Mouse (Mus musculus) MEL (cell line): ENCODE measurements around the gene Tln2. TPM values are rescaled to one million over a fixed set of nuclear protein-coding genes. Genes with fewer than 3 reads are reported as not detected.

Experiments
- DNase-seq: peaks from one replicate; pipeline ENCODE4 v3.0.0; 2011; ENCODE audit warnings: low read depth, low spot score
- H3K27ac ChIP-seq: 2 replicates; pipeline ENCODE4 v1.5.1; 2012; ENCODE audit warnings: low read depth, mild to moderate bottlenecking, control low read depth, low read length, moderate library complexity; ENCODE audit not compliant: control insufficient read depth
- H3K27me3 ChIP-seq, 2 experiments: fragments of 150-350 bp in 1 of 2; sonication (generic) in 1 of 2; 2 replicates each; pipeline ENCODE4 v1.6.1; 2012; ENCODE audit warnings: low read length in 2 of 2, mild to moderate bottlenecking in 2 of 2, improper control_type of control experiment in 1 of 2, moderate library complexity in 1 of 2; ENCODE audit not compliant: insufficient read depth in 2 of 2, control insufficient read depth in 1 of 2
- H3K36me3 ChIP-seq, 2 experiments: 2 replicates each; pipeline ENCODE4 v1.6.1; 2012 to 2014; ENCODE audit warnings: low read length in 2 of 2, improper control_type of control experiment in 1 of 2, inconsistent platforms in 1 of 2, mild to moderate bottlenecking in 1 of 2; ENCODE audit not compliant: insufficient read depth in 2 of 2, control insufficient read depth in 1 of 2
- H3K4me1 ChIP-seq, 2 experiments: fragments of 150-350 bp in 1 of 2; sonication (generic) in 1 of 2; 2 replicates each; pipeline ENCODE4 v1.6.1; 2012; ENCODE audit warnings: low read length in 2 of 2, improper control_type of control experiment in 1 of 2, mild to moderate bottlenecking in 1 of 2; ENCODE audit not compliant: insufficient read depth in 2 of 2, control insufficient read depth in 1 of 2
- H3K4me3 ChIP-seq, 2 experiments: fragments of 150-350 bp in 1 of 2; sonication (generic) in 1 of 2; 2 replicates each; pipeline ENCODE4 v1.5.1; 2012; ENCODE audit warnings: low read depth in 2 of 2, low read length in 2 of 2, mild to moderate bottlenecking in 2 of 2, moderate library complexity in 2 of 2, control low read depth in 1 of 2, improper control_type of control experiment in 1 of 2; ENCODE audit not compliant: control insufficient read depth in 1 of 2, insufficient read depth in 1 of 2
- H3K79me2 ChIP-seq: 2 replicates; pipeline ENCODE4 v1.6.1; 2012; ENCODE audit warnings: mild to moderate bottlenecking, low read length, moderate library complexity; ENCODE audit not compliant: control insufficient read depth, poor library complexity, insufficient read depth
- H3K9ac ChIP-seq: 2 replicates; pipeline ENCODE4 v1.6.1; 2012; ENCODE audit warnings: low read depth, mild to moderate bottlenecking, control low read depth, low read length, moderate library complexity; ENCODE audit not compliant: control insufficient read depth, poor library complexity, severe bottlenecking
- H3K9me3 ChIP-seq: fragments of 150-350 bp; sonication (generic); replicated peaks from 2 replicates; pipeline ENCODE4 v1.6.1; 2012; ENCODE audit warnings: mild to moderate bottlenecking, low read length, improper control_type of control experiment, moderate library complexity; ENCODE audit not compliant: insufficient read depth
- BHLHE40 ChIP-seq: IDR thresholded peaks from 2 replicates; pipeline ENCODE4 v1.6.1; 2012; ENCODE audit warnings: low read depth, mild to moderate bottlenecking, inconsistent platforms, low read length, improper control_type of control experiment, borderline replicate concordance
- CHD1 ChIP-seq: IDR thresholded peaks from 2 replicates; pipeline ENCODE4 v1.6.1; 2012; ENCODE audit warnings: low read depth, mild to moderate bottlenecking, inconsistent platforms, low read length, improper control_type of control experiment
- CTCF ChIP-seq, 3 experiments: IDR thresholded peaks in 2 of 3; conservative IDR thresholded peaks in 1 of 3; 2 replicates each; pipeline ENCODE4 v1.5.1; 2011 to 2012; ENCODE audit warnings: low read length in 3 of 3, low read depth in 2 of 3, mild to moderate bottlenecking in 2 of 3, improper control_type of control experiment in 1 of 3, inconsistent platforms in 1 of 3, mixed read lengths in 1 of 3, moderate library complexity in 1 of 3; ENCODE audit not compliant: control insufficient read depth in 1 of 3, insufficient read depth in 1 of 3, poor library complexity in 1 of 3, severe bottlenecking in 1 of 3
- ELF1 ChIP-seq: IDR thresholded peaks from 2 replicates; pipeline ENCODE4 v1.6.1; 2014; ENCODE audit warnings: low read depth, mild to moderate bottlenecking, inconsistent platforms, low read length, improper control_type of control experiment, moderate library complexity
- EP300 ChIP-seq, 2 experiments: IDR thresholded peaks; 2 replicates each; pipeline ENCODE4 v1.6.1; 2011; ENCODE audit warnings: improper control_type of control experiment in 2 of 2, low read length in 2 of 2, low read depth in 1 of 2, mild to moderate bottlenecking in 1 of 2
- ETS1 ChIP-seq: IDR thresholded peaks from 2 replicates; pipeline ENCODE4 v1.6.1; 2012; ENCODE audit warnings: low read depth, mild to moderate bottlenecking, inconsistent platforms, low read length, improper control_type of control experiment, moderate library complexity
- GABPA ChIP-seq: IDR thresholded peaks from 2 replicates; pipeline ENCODE4 v1.6.1; 2012; ENCODE audit warnings: low read depth, mild to moderate bottlenecking, inconsistent platforms, low read length, improper control_type of control experiment, moderate library complexity
- GATA1 ChIP-seq: IDR thresholded peaks from 2 replicates; pipeline ENCODE4 v1.6.1; 2011; ENCODE audit warnings: low read depth, low read length, improper control_type of control experiment
- HCFC1 ChIP-seq: IDR thresholded peaks from 2 replicates; pipeline ENCODE4 v1.6.1; 2012; ENCODE audit warnings: low read depth, mild to moderate bottlenecking, inconsistent platforms, low read length, improper control_type of control experiment, moderate library complexity
- JUND ChIP-seq: IDR thresholded peaks from 2 replicates; pipeline ENCODE4 v1.6.1; 2011; ENCODE audit warnings: low read depth, mild to moderate bottlenecking, improper control_type of control experiment, low read length
- KAT2A ChIP-seq: conservative IDR thresholded peaks from 2 replicates; pipeline ENCODE4 v1.6.1; 2012; ENCODE audit warnings: low read depth, low read length, improper control_type of control experiment, inconsistent platforms
- MAFK ChIP-seq: IDR thresholded peaks from 2 replicates; pipeline ENCODE4 v1.6.1; 2011; ENCODE audit warnings: low read depth, mild to moderate bottlenecking, low read length, improper control_type of control experiment, borderline replicate concordance
- MAX ChIP-seq: IDR thresholded peaks from 2 replicates; pipeline ENCODE4 v1.6.1; 2011; ENCODE audit warnings: low read length, improper control_type of control experiment
- MEF2A ChIP-seq: IDR thresholded peaks from 2 replicates; pipeline ENCODE4 v1.6.1; 2014; ENCODE audit warnings: low read depth, mild to moderate bottlenecking, inconsistent platforms, low read length, improper control_type of control experiment; ENCODE audit not compliant: poor library complexity, insufficient replicate concordance, severe bottlenecking; ENCODE audit errors: extremely low read depth
- MXI1 ChIP-seq: IDR thresholded peaks from 2 replicates; pipeline ENCODE4 v1.6.1; 2011; ENCODE audit warnings: mild to moderate bottlenecking, low read depth, low read length, improper control_type of control experiment
- MYB ChIP-seq: IDR thresholded peaks from 2 replicates; pipeline ENCODE4 v1.6.1; 2011; ENCODE audit warnings: mild to moderate bottlenecking, low read depth, low read length, improper control_type of control experiment
- POLR2A ChIP-seq, 2 experiments: IDR thresholded peaks; 2 replicates each; pipeline ENCODE4 v1.6.1; 2011 to 2012; ENCODE audit warnings: low read length in 2 of 2, mild to moderate bottlenecking in 2 of 2, control low read depth in 1 of 2, improper control_type of control experiment in 1 of 2, low read depth in 1 of 2, moderate library complexity in 1 of 2; ENCODE audit not compliant: control insufficient read depth in 1 of 2, insufficient read depth in 1 of 2, poor library complexity in 1 of 2
- POLR2AphosphoS2 ChIP-seq: IDR thresholded peaks from 2 replicates; pipeline ENCODE4 v1.6.1; 2011; ENCODE audit warnings: low read length, improper control_type of control experiment
- POLR2AphosphoS5 ChIP-seq: IDR thresholded peaks from 2 replicates; pipeline ENCODE4 v1.6.1; 2012; ENCODE audit warnings: low read depth, borderline replicate concordance, mild to moderate bottlenecking, inconsistent platforms, low read length, moderate library complexity, mixed read lengths
- RCOR1 ChIP-seq: IDR thresholded peaks from 2 replicates; pipeline ENCODE4 v1.6.1; 2012; ENCODE audit warnings: low read depth, mild to moderate bottlenecking, inconsistent platforms, low read length, improper control_type of control experiment
- TCF12 ChIP-seq: IDR thresholded peaks from 2 replicates; pipeline ENCODE4 v1.6.1; 2014; ENCODE audit warnings: low read depth, mild to moderate bottlenecking, inconsistent platforms, low read length, improper control_type of control experiment, moderate library complexity
- UBTF ChIP-seq: IDR thresholded peaks from 2 replicates; pipeline ENCODE4 v1.6.1; 2012; ENCODE audit warnings: low read depth, mild to moderate bottlenecking, inconsistent platforms, low read length, improper control_type of control experiment, moderate library complexity, borderline replicate concordance; ENCODE audit not compliant: insufficient read depth
- USF1 ChIP-seq: IDR thresholded peaks from 2 replicates; pipeline ENCODE4 v1.6.1; 2014; ENCODE audit warnings: low read depth, mild to moderate bottlenecking, inconsistent platforms, low read length, improper control_type of control experiment, moderate library complexity
- ZC3H11A ChIP-seq: IDR thresholded peaks from 2 replicates; pipeline ENCODE4 v1.6.1; 2012; ENCODE audit warnings: low read depth, mild to moderate bottlenecking, inconsistent platforms, low read length, improper control_type of control experiment
- ZMIZ1 ChIP-seq: IDR thresholded peaks from 2 replicates; pipeline ENCODE4 v1.6.1; 2012; ENCODE audit warnings: low read depth, mild to moderate bottlenecking, inconsistent platforms, low read length, improper control_type of control experiment, moderate library complexity
- polyA plus RNA-seq, 2 experiments: library from polyadenylated mRNA; stranded (reverse) in 1 of 2; unstranded in 1 of 2; fragments of >175 nt in 1 of 2; fragments of >200 nt in 1 of 2; gene quantifications; 2 replicates each; pipeline versions ENCODE4 v1.2.1 to v1.2.4; 2012; ENCODE audit warnings: low replicate concordance in 2 of 2, low read depth in 1 of 2; ENCODE audit not compliant: insufficient read length in 2 of 2, insufficient read depth in 1 of 2, missing spikeins in 1 of 2
- total RNA-seq: library from RNA; depleted of rRNA; stranded (reverse); fragments of 300-350 nt; gene quantifications from 2 replicates; pipeline ENCODE4 v1.2.3, GENCODE M21; 2012

The Tln2 gene
- total and polyA plus RNA-seq, 3 experiments: not detected

DNA sequence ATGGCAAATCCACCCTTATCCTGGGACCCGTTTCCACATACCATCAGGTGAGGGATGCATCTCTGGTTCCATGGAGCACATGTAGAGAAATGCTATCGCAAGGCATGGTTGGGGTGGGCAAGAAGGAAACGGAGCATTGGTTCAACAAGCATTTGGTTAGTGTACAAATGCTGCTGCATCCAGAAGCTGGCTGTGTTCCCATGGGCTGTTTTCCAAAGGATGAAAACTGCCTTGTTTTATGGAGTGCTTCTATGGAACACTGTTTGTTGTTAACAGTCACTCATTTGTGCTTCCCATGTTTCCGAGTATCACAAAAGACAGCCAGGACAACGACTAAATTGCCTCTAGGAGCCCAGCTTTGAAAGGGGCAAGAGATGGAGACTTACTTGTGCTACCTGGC, 35.7 kb upstream of the Tln2 start:
- Histone ChIP-seq H3K9ac (no peak overlapping the region), H3K9me3 (no peaks in the 10 kb centered on the region), H3K27ac (no peak overlapping the region), H3K4me3 (no peak overlapping the region), H3K36me3 (no peaks in the 10 kb centered on the region), H3K79me2 (no peaks in the 10 kb centered on the region), H3K27me3 (no peaks in the 10 kb centered on the region), H3K4me1 (no peaks in the 10 kb centered on the region)
- TF ChIP-seq KAT2A (no peak), POLR2A (IDR thresholded peaks at IDR 0.05; ENCODE audit: control insufficient read depth in 1 of 2, insufficient read depth in 1 of 2, low read depth in 1 of 2, low read length in 2 of 2, poor library complexity in 1 of 2) (no peak), TCF12 (no peak), USF1 (no peak), JUND (no peak), EP300 (IDR thresholded peaks at IDR 0.05; ENCODE audit: low read depth in 1 of 2, low read length in 2 of 2) (no peak), CTCF (IDR thresholded peaks at IDR 0.05 in 2 of 3, conservative IDR thresholded peaks at IDR 0.05 in 1 of 3; ENCODE audit: control insufficient read depth in 1 of 3, insufficient read depth in 1 of 3, low read depth in 2 of 3, low read length in 3 of 3, poor library complexity in 1 of 3, severe bottlenecking in 1 of 3) (no peak), ETS1 (no peak), POLR2AphosphoS5 (no peak), UBTF (no peak), POLR2AphosphoS2 (no peak)
- DNase-seq: no peak

DNA sequence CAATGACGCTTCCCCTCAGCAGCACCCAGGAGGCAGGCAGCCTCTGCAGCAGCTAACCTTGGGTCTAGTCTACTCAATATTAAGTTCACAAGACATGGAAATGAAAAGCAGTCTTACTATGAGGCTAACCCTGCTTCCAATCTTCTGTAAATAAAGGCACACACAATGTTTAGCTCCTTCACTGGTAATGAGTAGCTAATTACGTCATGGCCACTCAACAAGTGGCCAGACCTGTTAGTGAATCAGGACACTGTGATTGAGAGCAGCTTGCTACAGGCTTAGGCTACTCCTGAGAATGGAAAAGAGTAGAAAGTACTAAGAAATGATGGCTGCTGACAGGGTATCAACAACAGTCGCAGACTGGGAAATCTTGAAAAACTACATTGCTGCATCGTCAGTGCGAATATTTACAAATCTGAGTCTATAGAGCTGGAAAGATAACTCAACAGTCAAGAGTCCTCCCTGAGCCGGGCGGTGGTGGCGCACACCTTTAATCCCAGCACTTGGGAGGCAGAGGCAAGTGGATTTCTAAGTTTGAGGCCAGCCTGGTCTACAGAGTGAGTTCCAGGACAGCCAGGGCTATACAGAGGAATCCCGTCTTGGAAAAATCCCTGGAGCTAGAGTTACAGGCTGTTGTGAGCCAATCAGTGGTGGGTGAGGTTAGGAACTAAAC, 34.1 kb upstream of the Tln2 start:
- DNase-seq: no peak
- H3K36me3 ChIP-seq: no peaks in the 10 kb centered on the region
- no peaks in the 10 kb centered on the region for H3K4me1 ChIP-seq
- H3K27me3 ChIP-seq: no peaks in the 10 kb centered on the region
- no peak for TF ChIP-seq ZMIZ1
- no peak for TF ChIP-seq CHD1
- TF ChIP-seq ZC3H11A: no peak
- no peak for TF ChIP-seq CTCF (IDR thresholded peaks at IDR 0.05 in 2 of 3, conservative IDR thresholded peaks at IDR 0.05 in 1 of 3; ENCODE audit: control insufficient read depth in 1 of 3, insufficient read depth in 1 of 3, low read depth in 2 of 3, low read length in 3 of 3, poor library complexity in 1 of 3, severe bottlenecking in 1 of 3)
- TF ChIP-seq MEF2A: no peak
- TF ChIP-seq RCOR1: no peak
- TF ChIP-seq BHLHE40: no peak
- TF ChIP-seq MAFK: no peak
- TF ChIP-seq MXI1: no peak
- TF ChIP-seq HCFC1: no peak
- TF ChIP-seq MYB: no peak
- TF ChIP-seq GATA1: no peak
- TF ChIP-seq USF1: no peak
- no peak for TF ChIP-seq ETS1
- no peak for TF ChIP-seq GABPA
- TF ChIP-seq UBTF: no peak
- no peak for TF ChIP-seq MAX
- no peak for TF ChIP-seq TCF12
- no peak for TF ChIP-seq EP300 (IDR thresholded peaks at IDR 0.05; ENCODE audit: low read depth in 1 of 2, low read length in 2 of 2)
- TF ChIP-seq ELF1: no peak
- TF ChIP-seq, all 39 proteins: peak for 0
- no peaks in the 10 kb centered on the region for H3K9me3 ChIP-seq
- H3K9ac ChIP-seq: no peak overlapping the region
- no peaks in the 10 kb centered on the region for H3K79me2 ChIP-seq
- H3K4me3 ChIP-seq: no peak overlapping the region
- H3K27ac ChIP-seq: no peak overlapping the region
